Mouse (Mus musculus) small intestine, adult 2 months (tissue): ENCODE measurements at regions not wholly inside any gene's neighbourhood (a gene's known extent, or its start where the extent isn't known, plus 50 kb on each side); places are given as distances from the start of the nearest gene placed in this dataset.

Experiments
- CTCF ChIP-seq: fragments of 200-500 bp; IDR thresholded peaks from 2 replicates; pipeline ENCODE4 v1.5.1; 2012; ENCODE audit warnings: low read depth, mild to moderate bottlenecking, control low read depth, inconsistent platforms, low read length, moderate library complexity, mixed read lengths; ENCODE audit not compliant: insufficient replicate concordance, insufficient read length; ENCODE audit errors: extremely low read depth
- POLR2A ChIP-seq: fragments of 200-500 bp; IDR thresholded peaks from 2 replicates; pipeline ENCODE4 v1.6.1; 2012; ENCODE audit warnings: low read depth, mild to moderate bottlenecking, control low read depth, inconsistent platforms, low read length, moderate library complexity

DNA sequence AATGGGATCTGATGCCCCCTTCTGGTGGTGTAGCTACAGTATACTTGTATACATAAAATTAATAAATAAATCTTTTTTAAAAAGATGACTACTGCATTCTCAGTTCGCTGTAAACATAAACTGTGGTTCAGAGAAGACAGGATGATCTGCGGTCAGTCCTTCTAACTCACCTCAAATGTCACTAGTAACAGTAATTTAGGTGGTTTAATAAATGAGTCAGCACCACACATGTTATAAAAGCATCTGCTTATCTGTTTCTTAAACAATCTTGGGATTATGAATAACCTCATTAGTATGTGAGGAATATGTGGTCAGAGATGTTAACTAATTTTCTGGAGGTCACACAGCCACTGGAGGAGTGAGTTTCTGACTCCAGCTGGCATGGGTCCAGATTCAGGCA is 385.2 kb upstream of the Nrp1 start:
- no peak for TF ChIP-seq POLR2A
- no peak for TF ChIP-seq CTCF
